Mouse (Mus musculus) small intestine, adult 2 months (tissue): ENCODE data around the gene Mlana.

ENCODE experiments used
- CTCF ChIP-seq: fragments of 200-500 bp; IDR thresholded peaks from 2 replicates; pipeline ENCODE4 v1.5.1; 2012; ENCODE audit warnings: low read depth, mild to moderate bottlenecking, control low read depth, inconsistent platforms, low read length, moderate library complexity, mixed read lengths; ENCODE audit not compliant: insufficient replicate concordance, insufficient read length; ENCODE audit errors: extremely low read depth
- POLR2A ChIP-seq: fragments of 200-500 bp; IDR thresholded peaks from 2 replicates; pipeline ENCODE4 v1.6.1; 2012; ENCODE audit warnings: low read depth, mild to moderate bottlenecking, control low read depth, inconsistent platforms, low read length, moderate library complexity

DNA sequence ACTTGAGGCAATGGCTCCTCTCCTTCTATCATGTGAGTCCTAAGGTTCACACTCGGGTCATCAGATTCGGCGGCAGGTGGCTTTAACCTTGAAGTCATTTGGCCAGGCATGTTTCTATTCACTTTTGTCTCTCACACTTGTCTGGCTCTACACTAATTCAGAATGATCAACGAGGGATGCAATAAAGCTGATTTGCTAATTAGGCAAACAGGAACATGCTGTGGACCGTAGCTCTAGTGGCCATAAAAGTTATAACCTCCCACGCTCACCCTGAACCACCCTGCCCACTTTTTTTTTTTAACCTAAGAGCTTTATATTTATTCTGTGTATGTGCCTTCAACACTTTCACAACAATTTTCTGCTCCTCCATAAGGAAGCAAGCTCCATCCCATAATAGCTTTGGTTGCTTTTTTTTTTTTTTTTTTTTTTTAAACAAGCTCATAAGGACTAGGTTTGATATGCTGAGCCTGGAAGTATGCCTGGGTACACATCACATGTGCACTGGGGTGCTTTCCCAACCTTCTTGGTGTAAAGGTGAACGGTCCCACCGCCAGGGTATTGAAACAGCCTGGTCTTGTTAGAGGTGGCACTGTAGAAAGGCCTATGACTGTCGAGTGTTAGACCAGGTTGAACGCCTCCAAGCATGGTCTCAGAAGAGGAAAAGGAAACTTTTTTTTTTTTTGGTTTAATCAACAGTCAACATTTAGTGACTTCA is 21.0 kb upstream of the Mlana start:
- TF ChIP-seq CTCF (no peak), POLR2A (no peak)
